Mouse (Mus musculus): ENCODE measurements around the gene Stap2. TPM values are rescaled to one million over a fixed set of nuclear protein-coding genes. Genes with fewer than 3 reads are reported as not detected.

Stap2 gene
- polyA plus RNA-seq, 1 experiment from 2014 or later, result 8.1 TPM

DNA sequence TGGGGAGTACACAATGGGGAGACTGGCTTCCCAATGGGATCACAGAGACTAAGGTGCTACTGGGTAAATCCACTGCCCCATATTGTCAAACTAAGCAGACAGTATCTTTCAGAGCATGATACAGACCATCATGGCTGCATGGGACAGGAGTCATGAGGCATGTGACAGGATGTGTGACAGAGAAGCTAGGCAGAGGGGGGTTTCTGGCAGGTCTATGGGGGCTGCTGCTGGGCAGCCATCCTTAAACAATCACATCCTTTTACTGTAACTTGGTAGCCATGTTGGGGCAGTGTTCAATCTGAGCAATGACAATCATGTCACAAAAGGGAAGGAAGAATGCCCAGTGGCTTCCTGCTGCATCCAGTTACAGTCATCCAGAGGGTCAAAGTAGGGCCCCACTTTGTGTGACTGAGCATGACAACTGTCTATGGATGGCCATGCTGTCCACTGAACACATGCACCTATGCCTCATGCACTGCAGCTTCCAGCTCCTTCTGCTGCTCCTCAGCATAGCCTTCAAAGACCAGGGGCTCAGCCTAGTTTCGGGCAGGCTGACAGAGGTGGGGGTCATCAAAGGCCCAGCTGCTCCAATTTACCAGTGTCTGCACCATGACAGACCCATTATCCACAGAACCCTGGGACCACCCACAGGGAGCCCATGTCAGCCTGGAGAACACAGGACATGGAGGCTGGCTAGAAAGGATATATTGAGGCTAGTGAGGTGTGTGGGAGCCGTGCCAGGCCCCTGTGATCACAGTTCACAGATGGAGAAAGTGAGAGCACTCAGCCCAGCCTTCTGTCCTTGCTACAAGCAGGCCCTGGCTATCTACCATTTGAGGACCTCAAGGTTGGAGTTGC lies 17.0 kb upstream of the Stap2 start:
- 78% methylated on average over 2 of the region's 2 CpGs for WGBS (ENCODE audit: insufficient replicate concordance)
- no peak for ATAC-seq (replicated peaks; ENCODE audit: insufficient number of reproducible peaks, low FRiP score, low TSS enrichment)
- H3K9me3 ChIP-seq (replicated peaks; ENCODE audit: control insufficient read depth, low read length), result no peaks in the 10 kb centered on the region
- H3K4me2 ChIP-seq, result no peak overlapping the region
- H3K4me3 ChIP-seq (ENCODE audit: low read depth, low read length), result no peak overlapping the region
- H3K36me3 ChIP-seq (ENCODE audit: control insufficient read depth, insufficient read depth, low read length), result peaks cover 12% of the 10 kb centered on the region; the same call in 1 of the 2 replicates
- peaks cover 49% of the 10 kb centered on the region for H3K4me1 ChIP-seq (ENCODE audit: control insufficient read depth, insufficient read depth, low read length)
- no peak overlapping the region for H3K9ac ChIP-seq (ENCODE audit: low read depth, low read length)
- no peak overlapping the region for H3K27ac ChIP-seq (ENCODE audit: low read depth, low read length)
- no peaks in the 10 kb centered on the region for H3K27me3 ChIP-seq (ENCODE audit: control insufficient read depth, insufficient read depth, low read length)

DNA sequence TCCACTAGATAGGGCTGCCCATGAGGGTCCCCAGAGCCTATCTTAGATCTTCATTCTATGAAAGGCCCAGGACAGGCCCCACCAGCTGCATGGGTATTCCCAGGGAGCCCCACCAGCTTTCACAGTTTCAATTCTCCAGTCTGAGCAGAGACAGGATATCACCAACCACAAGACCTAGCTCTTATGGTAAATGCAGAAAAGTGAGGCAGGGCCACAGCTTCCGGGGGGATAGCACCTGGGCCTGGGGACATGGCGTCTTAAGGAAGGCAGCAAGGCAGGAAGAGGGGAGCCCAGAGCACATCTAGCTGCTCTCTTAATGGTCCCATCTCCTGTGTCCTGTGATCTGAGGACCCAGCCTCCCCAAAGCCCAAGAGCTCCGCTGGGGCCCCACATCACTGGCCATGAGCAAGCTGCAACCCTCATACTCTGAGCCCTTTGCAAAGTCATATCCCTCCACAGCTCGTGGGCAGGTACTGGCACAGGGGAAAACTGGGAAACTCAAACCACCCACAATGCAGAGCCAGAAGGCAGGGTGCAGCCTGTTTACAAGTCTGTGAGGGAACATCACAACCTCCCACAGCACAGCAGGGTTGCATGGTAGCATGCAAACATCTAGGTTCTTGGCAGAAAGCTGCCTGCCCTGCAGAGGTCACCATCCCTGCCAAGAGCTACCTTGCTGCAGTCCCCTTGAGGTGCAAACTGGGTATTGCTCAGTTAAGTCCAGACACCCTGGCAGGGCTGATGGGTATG lies 16.0 kb upstream of the Stap2 start:
- no peak overlapping the region for H3K9ac ChIP-seq (ENCODE audit: low read depth, low read length)

GRCm38 (mm10) chr17:56020400-56021084 lies 15.2 kb upstream of the Stap2 start:
- Histone ChIP-seq H3K4me2 (no peak overlapping the region), H3K9me3 (replicated peaks; ENCODE audit: control insufficient read depth, low read length) (no peaks in the 10 kb centered on the region), H3K9ac (ENCODE audit: low read depth, low read length) (peak overlapping the region; percentile 24; the same call in 1 of the 2 replicates), H3K36me3 (ENCODE audit: control insufficient read depth, insufficient read depth, low read length) (peaks cover 26% of the 10 kb centered on the region), H3K4me1 (ENCODE audit: control insufficient read depth, insufficient read depth, low read length) (peaks cover 34% of the 10 kb centered on the region), H3K27ac (ENCODE audit: low read depth, low read length) (no peak overlapping the region), H3K4me3 (ENCODE audit: low read depth, low read length) (no peak overlapping the region), H3K27me3 (ENCODE audit: control insufficient read depth, insufficient read depth, low read length) (no peaks in the 10 kb centered on the region)
- no peak for ATAC-seq (replicated peaks; ENCODE audit: insufficient number of reproducible peaks, low FRiP score, low TSS enrichment)
- 84% methylated on average over 6 of the region's 6 CpGs for WGBS (ENCODE audit: insufficient replicate concordance)

More for the DNA sequence above, 16.0 kb upstream of the Stap2 start:
- no peak for ATAC-seq (replicated peaks; ENCODE audit: insufficient number of reproducible peaks, low FRiP score, low TSS enrichment)
- Histone ChIP-seq H3K4me3 (ENCODE audit: low read depth, low read length) (no peak overlapping the region), H3K36me3 (ENCODE audit: control insufficient read depth, insufficient read depth, low read length) (peaks cover 21% of the 10 kb centered on the region), H3K9me3 (replicated peaks; ENCODE audit: control insufficient read depth, low read length) (no peaks in the 10 kb centered on the region), H3K27ac (ENCODE audit: low read depth, low read length) (no peak overlapping the region), H3K27me3 (ENCODE audit: control insufficient read depth, insufficient read depth, low read length) (no peaks in the 10 kb centered on the region), H3K4me2 (no peak overlapping the region), H3K4me1 (ENCODE audit: control insufficient read depth, insufficient read depth, low read length) (peaks cover 40% of the 10 kb centered on the region)
- WGBS (ENCODE audit: insufficient replicate concordance), result 81% methylated on average over 4 of the region's 4 CpGs

- Histone ChIP-seq H3K27ac (ENCODE audit: low read depth, low read length) (no peak overlapping the region), H3K4me3 (ENCODE audit: low read depth, low read length) (no peak overlapping the region), H3K9me3 (replicated peaks; ENCODE audit: control insufficient read depth, low read length) (no peaks in the 10 kb centered on the region), H3K27me3 (ENCODE audit: control insufficient read depth, insufficient read depth, low read length) (no peaks in the 10 kb centered on the region), H3K4me1 (ENCODE audit: control insufficient read depth, insufficient read depth, low read length) (peaks cover 16% of the 10 kb centered on the region), H3K9ac (ENCODE audit: low read depth, low read length) (no peak overlapping the region), H3K36me3 (ENCODE audit: control insufficient read depth, insufficient read depth, low read length) (peaks cover 36% of the 10 kb centered on the region), H3K4me2 (no peak overlapping the region)
- 77% methylated on average over 20 of the region's 20 CpGs for WGBS (ENCODE audit: insufficient replicate concordance)
- ATAC-seq (replicated peaks; ENCODE audit: insufficient number of reproducible peaks, low FRiP score, low TSS enrichment), result peak; percentile 22; the same call in 1 of the 2 replicates
These were observed 13.2 kb upstream of the Stap2 start for GRCm38 (mm10) chr17:56018347-56019131.

DNA sequence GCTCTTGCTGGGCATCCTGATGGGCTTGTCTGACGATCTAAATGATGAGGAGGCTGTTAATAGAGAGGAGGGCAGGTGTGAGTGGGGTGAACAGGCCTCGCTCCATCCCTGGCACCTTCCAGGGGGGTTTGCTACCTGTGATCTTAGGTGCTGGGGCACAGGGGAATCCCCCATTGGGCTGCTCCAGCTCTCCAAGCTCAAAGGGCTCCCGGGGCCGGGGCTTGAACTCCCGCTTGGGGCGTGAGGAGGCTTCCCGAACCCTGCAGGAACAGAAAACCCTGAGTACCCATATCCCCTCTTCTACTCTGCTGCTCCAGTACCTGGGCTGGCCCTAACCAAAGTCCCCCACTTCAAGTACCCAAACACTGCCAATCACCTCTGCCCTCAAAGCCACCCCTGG lies 12.5 kb upstream of the Stap2 start:
- Histone ChIP-seq H3K4me2 (no peak overlapping the region), H3K36me3 (ENCODE audit: control insufficient read depth, insufficient read depth, low read length) (peaks cover 41% of the 10 kb centered on the region), H3K9me3 (replicated peaks; ENCODE audit: control insufficient read depth, low read length) (no peaks in the 10 kb centered on the region), H3K9ac (ENCODE audit: low read depth, low read length) (no peak overlapping the region), H3K27ac (ENCODE audit: low read depth, low read length) (no peak overlapping the region), H3K4me3 (ENCODE audit: low read depth, low read length) (no peak overlapping the region), H3K4me1 (ENCODE audit: control insufficient read depth, insufficient read depth, low read length) (peaks cover 9% of the 10 kb centered on the region), H3K27me3 (ENCODE audit: control insufficient read depth, insufficient read depth, low read length) (no peaks in the 10 kb centered on the region)
- ATAC-seq (replicated peaks; ENCODE audit: insufficient number of reproducible peaks, low FRiP score, low TSS enrichment), result no peak
- WGBS (ENCODE audit: insufficient replicate concordance), result 81% methylated on average over 7 of the region's 7 CpGs

DNA sequence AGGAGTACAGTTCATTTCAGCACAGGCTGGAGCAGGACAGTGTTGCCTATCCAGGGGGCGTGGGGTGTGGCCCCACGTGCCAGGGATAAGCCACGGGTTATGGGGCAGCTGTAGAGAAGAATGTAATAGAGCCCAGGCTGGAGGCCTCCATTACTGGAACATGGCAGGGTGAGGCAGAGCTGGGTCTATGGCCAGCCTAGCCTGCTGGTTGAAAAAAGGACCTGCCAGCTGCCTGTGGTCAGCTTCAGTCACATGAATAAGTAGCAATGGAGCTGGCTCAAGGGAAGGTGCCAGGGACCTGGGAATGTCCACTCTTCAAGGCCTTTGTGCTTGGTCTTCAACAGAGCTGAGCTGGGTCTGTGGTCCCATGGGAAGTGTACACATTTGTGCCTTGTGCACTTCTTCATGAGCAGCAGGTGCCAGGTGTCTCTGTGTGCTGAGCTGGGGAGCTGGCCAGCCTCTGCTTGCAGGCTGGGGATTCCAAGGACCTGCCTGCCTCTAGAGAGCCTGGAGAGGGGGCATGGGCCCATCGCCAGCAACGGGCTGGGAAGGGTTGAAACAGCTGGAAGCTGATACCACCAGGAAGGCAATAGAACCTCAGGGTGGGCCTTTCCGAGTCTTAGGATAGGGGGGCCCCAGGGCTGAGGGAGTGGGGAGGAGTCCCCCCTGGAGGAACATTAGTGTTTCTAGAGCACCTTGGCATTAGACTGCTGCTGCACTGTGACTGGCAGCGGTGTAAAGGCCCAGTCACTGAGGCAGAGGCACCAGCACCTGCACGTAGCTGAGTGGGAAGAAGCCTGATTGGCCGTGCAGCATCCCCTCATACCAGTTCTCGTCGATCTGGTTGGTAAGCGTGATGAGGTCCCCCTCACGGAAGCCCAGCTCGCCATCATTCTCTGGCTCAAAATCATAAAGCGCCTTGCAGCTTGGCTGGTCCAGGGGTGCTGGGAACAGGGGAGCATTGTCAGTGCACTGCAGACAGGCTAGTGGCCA lies 11.7 kb upstream of the Stap2 start:
- no peak overlapping the region for H3K27ac ChIP-seq (ENCODE audit: low read depth, low read length)
- H3K4me1 ChIP-seq (ENCODE audit: control insufficient read depth, insufficient read depth, low read length), result peaks cover 4% of the 10 kb centered on the region; the same call in 1 of the 2 replicates
- peaks cover 42% of the 10 kb centered on the region for H3K36me3 ChIP-seq (ENCODE audit: control insufficient read depth, insufficient read depth, low read length)
- no peak overlapping the region for H3K4me3 ChIP-seq (ENCODE audit: low read depth, low read length)
- WGBS (ENCODE audit: insufficient replicate concordance), result 83% methylated on average over 15 of the region's 15 CpGs
- H3K27me3 ChIP-seq (ENCODE audit: control insufficient read depth, insufficient read depth, low read length), result no peaks in the 10 kb centered on the region
- no peak for ATAC-seq (replicated peaks; ENCODE audit: insufficient number of reproducible peaks, low FRiP score, low TSS enrichment)
- H3K4me2 ChIP-seq, result no peak overlapping the region
- no peak overlapping the region for H3K9ac ChIP-seq (ENCODE audit: low read depth, low read length)
- no peaks in the 10 kb centered on the region for H3K9me3 ChIP-seq (replicated peaks; ENCODE audit: control insufficient read depth, low read length)

DNA sequence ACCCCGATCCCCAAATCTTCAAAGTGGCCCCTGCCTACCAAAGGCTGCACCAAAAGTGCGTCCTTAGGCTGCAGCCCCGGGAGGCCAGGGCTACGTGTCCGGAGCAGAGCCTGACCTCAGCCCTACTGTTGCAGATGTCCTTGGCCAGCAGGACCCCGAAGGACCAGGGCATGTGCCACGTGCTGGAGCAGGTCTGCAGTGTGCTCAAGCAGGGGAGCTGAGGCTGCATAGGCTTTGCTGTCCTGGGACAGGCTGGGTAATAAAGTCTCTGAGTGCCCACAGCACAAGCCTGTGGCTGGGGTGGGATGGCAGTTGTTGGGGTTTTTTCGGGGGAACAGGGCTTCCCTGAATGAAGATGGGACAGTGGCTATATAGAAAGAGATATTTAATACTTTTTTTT lies 11.0 kb upstream of the Stap2 start:
- Histone ChIP-seq H3K4me1 (ENCODE audit: control insufficient read depth, insufficient read depth, low read length) (peaks cover 4% of the 10 kb centered on the region; the same call in 1 of the 2 replicates), H3K4me3 (ENCODE audit: low read depth, low read length) (no peak overlapping the region), H3K36me3 (ENCODE audit: control insufficient read depth, insufficient read depth, low read length) (peaks cover 45% of the 10 kb centered on the region), H3K27ac (ENCODE audit: low read depth, low read length) (no peak overlapping the region), H3K9me3 (replicated peaks; ENCODE audit: control insufficient read depth, low read length) (no peaks in the 10 kb centered on the region), H3K4me2 (no peak overlapping the region), H3K9ac (ENCODE audit: low read depth, low read length) (no peak overlapping the region), H3K27me3 (ENCODE audit: control insufficient read depth, insufficient read depth, low read length) (no peaks in the 10 kb centered on the region)
- WGBS (ENCODE audit: insufficient replicate concordance), result 89% methylated on average over 8 of the region's 8 CpGs
- ATAC-seq (replicated peaks; ENCODE audit: insufficient number of reproducible peaks, low FRiP score, low TSS enrichment), result no peak

Data from heart, embryonic 11.5 days (tissue).